9 mouse cellular contexts compared by ENCODE assay signal in genomic region chr9:63880487-63881260, GRCm38 (mm10).
DNase-seq lines count a peak whose midpoint lies in the region; ATAC-seq and TF ChIP-seq lines count a peak whose summit lies in the region.
"Had no signal": no experiment of that assay in that cellular context is flagged by ENCODE, and none has a peak within 500 bp of the region (broad histone marks: within the 10 kb centered on the region; RNA-seq: fewer than 3 reads in every experiment).

No protein-coding gene starts in this region.

- peaks cover 49% of the 10 kb centered on the region for H3K4me1 ChIP-seq in heart, embryonic 10.5 days
- peaks cover 60% of the 10 kb centered on the region for H3K4me1 ChIP-seq in E14TG2a.4 (replicated peaks; ENCODE audit: low read depth, low read length)
- H3K4me1 ChIP-seq in forebrain, embryonic 15.5 days, result peaks cover 52% of the 10 kb centered on the region
- H3K4me1 ChIP-seq in liver, embryonic 13.5 days (replicated peaks), result peaks cover 33% of the 10 kb centered on the region

- peak overlapping the region; percentile 39 for H3K4me3 ChIP-seq in heart, embryonic 10.5 days
- H3K4me3 ChIP-seq in E14TG2a.4 (replicated peaks; ENCODE audit: low read length), result peak overlapping the region; percentile 58
- H3K4me3 ChIP-seq in forebrain, embryonic 15.5 days, result peak overlapping the region; percentile 25
- H3K4me3 ChIP-seq in liver, embryonic 13.5 days (replicated peaks), result peak overlapping the region; percentile 29

- no peaks in the 10 kb centered on the region for H3K27me3 ChIP-seq in heart, embryonic 10.5 days (ENCODE audit: insufficient read depth, poor library complexity, severe bottlenecking)
- peaks cover 4% of the 10 kb centered on the region; the same call in 1 of the 2 replicates for H3K27me3 ChIP-seq in E14TG2a.4 (ENCODE audit: insufficient read depth, low read length)
- H3K27me3 ChIP-seq in forebrain, embryonic 15.5 days, result no peaks in the 10 kb centered on the region
- H3K27me3 ChIP-seq in liver, embryonic 13.5 days, result peaks cover 4% of the 10 kb centered on the region; the same call in 1 of the 2 replicates

- no peaks in the 10 kb centered on the region for H3K36me3 ChIP-seq in heart, embryonic 10.5 days
- no peaks in the 10 kb centered on the region for H3K36me3 ChIP-seq in E14TG2a.4 (ENCODE audit: insufficient read depth, low read length)
- no peaks in the 10 kb centered on the region for H3K36me3 ChIP-seq in forebrain, embryonic 15.5 days
- no peaks in the 10 kb centered on the region for H3K36me3 ChIP-seq in liver, embryonic 13.5 days

- H3K9me3 ChIP-seq in heart, embryonic 10.5 days, result no peaks in the 10 kb centered on the region
- H3K9me3 ChIP-seq in E14TG2a.4 (ENCODE audit: low read length), result no peaks in the 10 kb centered on the region
- H3K9me3 ChIP-seq in forebrain, embryonic 15.5 days, result no peaks in the 10 kb centered on the region
- H3K9me3 ChIP-seq in liver, embryonic 13.5 days (replicated peaks), result no peaks in the 10 kb centered on the region

- peak overlapping the region; percentile 46 for H3K4me2 ChIP-seq in forebrain, embryonic 15.5 days (replicated peaks)
- peak overlapping the region; percentile 53 for H3K4me2 ChIP-seq in liver, embryonic 13.5 days

- ATAC-seq in forebrain, embryonic 15.5 days (replicated peaks), result peak; percentile 80
- no peak for ATAC-seq in liver, embryonic 13.5 days (ENCODE audit: low read depth)
- ATAC-seq in monocyte, adult 5-6 weeks (replicated peaks; ENCODE audit: insufficient number of reproducible peaks, low FRiP score, low TSS enrichment, poor library complexity, severe bottlenecking), result no peak

- peak overlapping the region; percentile 52; the same call in 1 of the 2 replicates for H3K27ac ChIP-seq in heart, embryonic 10.5 days
- H3K27ac ChIP-seq in forebrain, embryonic 15.5 days (replicated peaks), result peak overlapping the region; percentile 73
- no peak overlapping the region for H3K27ac ChIP-seq in liver, embryonic 13.5 days

- TF ChIP-seq CTCF in E14TG2a.4 (conservative IDR thresholded peaks at IDR 0.05; ENCODE audit: low read length), result no peak

- WGBS in heart, embryonic 10.5 days, result 28% methylated on average over 26 of the region's 26 CpGs
- WGBS in forebrain, embryonic 15.5 days, result 7% methylated on average over 26 of the region's 26 CpGs
- WGBS in liver, embryonic 13.5 days (ENCODE audit: insufficient replicate concordance), result 30% methylated on average over 26 of the region's 26 CpGs

- peak overlapping the region; percentile 29; the same call in 1 of the 2 replicates for H3K9ac ChIP-seq in forebrain, embryonic 15.5 days (replicated peaks)
- peak overlapping the region; percentile 36; the same call in 1 of the 2 replicates for H3K9ac ChIP-seq in liver, embryonic 13.5 days

- no peak for DNase-seq in heart, embryonic 10.5 days (ENCODE audit: low spot score)
- DNase-seq in heart, postnatal 4 days, result no peak
- DNase-seq in liver, embryonic 13.5 days, result no peak
- no peak for DNase-seq in thymus, adult 18-20 months
- no peak for DNase-seq in kidney, postnatal 36 days
- DNase-seq: adrenal gland, postnatal 25 days had no signal
